Mouse (Mus musculus): ENCODE measurements around the gene Gm10762.
A peak's percentile ranks its signal among the peaks of the same experiment; 100 is the strongest.

Gene Gm10762

GRCm38 (mm10) chr2:128967661-128968441, at the start of gene Gm10762:
TSS of gene Gm10762 (minus strand) at chr2:128967725.
- peak; percentile 88 to 91 for DNase-seq

GRCm38 (mm10) chr2:129008867-129009266, 41.3 kb upstream of the Gm10762 start:
- DNase-seq: peak; percentile 1 to 15

GRCm38 (mm10) chr2:129006194-129006749, 38.7 kb upstream of the Gm10762 start:
- DNase-seq: no peak

- DNase-seq: no peak
Observed at GRCm38 (mm10) chr2:129004872-129005271, 37.3 kb upstream of the Gm10762 start.

- DNase-seq: no peak
Observed at GRCm38 (mm10) chr2:128984746-128985145, 17.2 kb upstream of the Gm10762 start.

GRCm38 (mm10) chr2:128975572-128975971, 8.0 kb upstream of the Gm10762 start:
- no peak for DNase-seq

- no peak for DNase-seq
Observed at GRCm38 (mm10) chr2:128972301-128972700, 4.8 kb upstream of the Gm10762 start.

- DNase-seq: no peak
Observed at GRCm38 (mm10) chr2:128968475-128969083, 1.1 kb upstream of the Gm10762 start.

- DNase-seq: peak; percentile 98 to 99
Observed at GRCm38 (mm10) chr2:128966641-128967580, 614 bp downstream of the Gm10762 start, which contains the start of gene Zc3h6. TSS of gene Zc3h6 (plus strand) at chr2:128967402.

- no peak for DNase-seq
Observed at GRCm38 (mm10) chr2:128966236-128966635, 1.3 kb downstream of the Gm10762 start.

GRCm38 (mm10) chr2:128965505-128966105, 1.9 kb downstream of the Gm10762 start:
- no peak for DNase-seq

- DNase-seq: peak; percentile 37 to 51
Observed at GRCm38 (mm10) chr2:128954186-128954585, 13.3 kb downstream of the Gm10762 start.

- peak; percentile 38 to 72 for DNase-seq
Observed at GRCm38 (mm10) chr2:128947962-128948588, 19.4 kb downstream of the Gm10762 start.

GRCm38 (mm10) chr2:128943538-128944528, 23.7 kb downstream of the Gm10762 start, which contains the start of gene Zc3h8:
TSS of gene Zc3h8 (minus strand) at chr2:128944077.
- peak; percentile 97 to 98 for DNase-seq

- no peak for DNase-seq
Observed at GRCm38 (mm10) chr2:128936256-128936655, 31.3 kb downstream of the Gm10762 start.

- DNase-seq: no peak
Observed at GRCm38 (mm10) chr2:128930704-128931103, 36.8 kb downstream of the Gm10762 start.

GRCm38 (mm10) chr2:128928446-128928845, 39.1 kb downstream of the Gm10762 start:
- DNase-seq: no peak

- DNase-seq: peak; percentile 27 to 39
Observed at GRCm38 (mm10) chr2:128924799-128925198, 42.7 kb downstream of the Gm10762 start.

Data from kidney, postnatal 36 days (tissue).